Mouse (Mus musculus): ENCODE data around the gene Slc45a1.

The Slc45a1 gene

DNA sequence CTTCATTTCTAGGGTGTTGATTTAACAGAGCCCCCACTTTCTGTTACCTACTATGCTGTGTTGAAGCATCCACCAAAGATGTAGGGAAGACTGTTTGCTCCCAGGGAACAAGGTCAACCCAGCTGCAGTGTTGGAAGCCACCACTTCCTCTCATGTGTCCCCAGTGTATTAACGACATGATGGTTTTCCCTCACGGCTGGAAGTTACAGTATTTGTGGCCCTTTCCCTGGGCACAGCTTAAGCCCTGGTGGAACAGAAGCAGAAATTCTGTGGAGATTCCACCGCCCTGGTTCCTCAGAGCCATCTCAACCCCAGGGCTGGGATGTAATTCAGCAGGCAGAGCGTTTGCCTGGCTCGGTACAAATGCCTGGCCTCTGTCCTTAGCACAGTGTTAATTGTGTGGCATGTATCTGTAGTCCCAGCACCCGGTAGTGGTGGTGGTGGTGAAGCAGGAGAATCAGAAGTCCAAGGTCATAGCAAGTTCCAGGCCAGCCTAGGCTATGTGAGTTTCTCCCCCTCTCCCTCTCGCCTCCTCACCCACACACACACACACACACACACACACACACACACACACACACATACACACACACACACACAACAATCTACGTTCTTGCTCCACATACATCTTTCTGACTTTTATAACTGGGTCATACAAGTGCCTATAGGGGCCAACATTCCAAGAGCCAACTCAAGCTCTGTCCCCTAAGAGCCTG is 34.0 kb upstream of the Slc45a1 start:
- Histone ChIP-seq H3K9me3 (ENCODE audit: low read length) (no peaks in the 10 kb centered on the region), H3K36me3 (ENCODE audit: insufficient read depth, low read length) (no peaks in the 10 kb centered on the region), H3K4me1 (replicated peaks; ENCODE audit: low read depth, low read length) (peaks cover 24% of the 10 kb centered on the region), H3K27me3 (ENCODE audit: insufficient read depth, low read length) (no peaks in the 10 kb centered on the region; the same call in 1 of the 2 replicates), H3K4me3 (replicated peaks; ENCODE audit: low read length) (no peak overlapping the region)
- TF ChIP-seq POU5F1 (IDR thresholded peaks at IDR 0.05; ENCODE audit: borderline replicate concordance, low read length), result no peak
- no peak for TF ChIP-seq CTCF (conservative IDR thresholded peaks at IDR 0.05; ENCODE audit: low read length)
- TF ChIP-seq NANOG (IDR thresholded peaks at IDR 0.05; ENCODE audit: borderline replicate concordance, low read length), result no peak

DNA sequence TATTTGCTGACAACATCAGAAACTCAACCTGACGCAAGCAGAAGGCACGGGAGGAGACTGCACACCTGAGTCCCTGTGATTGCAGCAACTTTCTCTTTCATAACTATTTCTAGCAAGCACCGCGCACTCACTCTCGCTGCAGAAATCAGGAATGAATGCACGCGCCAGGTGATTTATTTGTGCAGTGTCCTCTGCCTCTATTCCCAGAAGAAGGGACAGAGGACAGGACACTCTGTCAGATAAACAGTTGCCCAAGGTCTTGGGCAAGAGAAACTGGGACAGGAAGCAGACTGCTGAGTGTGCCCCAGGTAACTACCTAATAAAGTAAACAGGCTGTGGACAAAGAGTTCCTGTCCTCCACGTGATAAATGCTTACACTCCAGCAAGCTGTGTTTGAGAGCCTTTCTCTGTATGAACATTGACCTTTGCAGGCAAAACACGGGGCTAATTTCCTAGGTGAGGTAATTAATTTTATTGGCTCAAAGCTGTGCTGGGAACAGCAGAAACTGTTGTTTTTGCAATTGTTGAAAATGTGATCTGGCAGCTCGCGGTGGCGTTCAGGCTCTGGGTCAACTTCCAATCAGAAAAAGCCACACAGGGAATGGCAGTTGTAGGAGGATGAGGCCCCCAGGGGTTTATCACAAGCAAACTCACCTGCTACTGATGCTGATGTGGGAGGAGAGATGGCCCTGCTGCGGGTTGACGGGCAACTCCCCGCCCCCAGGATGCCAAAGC is 33.2 kb upstream of the Slc45a1 start:
- no peaks in the 10 kb centered on the region for H3K9me3 ChIP-seq (ENCODE audit: low read length)
- TF ChIP-seq CTCF (conservative IDR thresholded peaks at IDR 0.05; ENCODE audit: low read length) (no peak), POU5F1 (IDR thresholded peaks at IDR 0.05; ENCODE audit: borderline replicate concordance, low read length) (no peak), NANOG (IDR thresholded peaks at IDR 0.05; ENCODE audit: borderline replicate concordance, low read length) (no peak)
- H3K4me1 ChIP-seq (replicated peaks; ENCODE audit: low read depth, low read length), result peaks cover 31% of the 10 kb centered on the region
- H3K4me3 ChIP-seq (replicated peaks; ENCODE audit: low read length), result no peak overlapping the region
- H3K36me3 ChIP-seq (ENCODE audit: insufficient read depth, low read length), result no peaks in the 10 kb centered on the region
- H3K27me3 ChIP-seq (ENCODE audit: insufficient read depth, low read length), result no peaks in the 10 kb centered on the region; the same call in 1 of the 2 replicates

DNA sequence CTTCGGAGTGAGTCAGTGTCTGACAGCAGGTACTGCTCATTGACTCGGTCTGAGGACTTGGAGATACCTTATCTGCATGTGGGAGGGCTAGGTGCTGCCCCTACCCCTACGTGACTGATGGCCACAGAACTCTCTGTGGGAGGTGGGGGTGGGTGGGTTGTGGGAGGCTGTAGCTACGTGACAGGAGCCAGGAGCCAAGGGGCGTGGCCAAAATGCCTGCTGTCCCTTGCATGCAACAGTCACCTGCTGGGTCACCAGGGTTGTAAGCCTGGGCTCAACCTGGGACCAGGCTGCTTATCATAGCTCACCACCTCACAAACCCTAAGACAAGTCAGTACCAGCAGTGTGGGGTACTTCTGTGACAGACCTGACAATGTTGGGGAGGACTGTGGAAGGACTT is 28.4 kb upstream of the Slc45a1 start:
- TF ChIP-seq NANOG (IDR thresholded peaks at IDR 0.05; ENCODE audit: borderline replicate concordance, low read length), result no peak
- TF ChIP-seq POU5F1 (IDR thresholded peaks at IDR 0.05; ENCODE audit: borderline replicate concordance, low read length), result no peak
- no peak for TF ChIP-seq CTCF (conservative IDR thresholded peaks at IDR 0.05; ENCODE audit: low read length)
- Histone ChIP-seq H3K4me1 (replicated peaks; ENCODE audit: low read depth, low read length) (peaks cover 68% of the 10 kb centered on the region), H3K4me3 (replicated peaks; ENCODE audit: low read length) (peak overlapping the region; percentile 39), H3K9me3 (ENCODE audit: low read length) (no peaks in the 10 kb centered on the region), H3K27me3 (ENCODE audit: insufficient read depth, low read length) (no peaks in the 10 kb centered on the region; the same call in 1 of the 2 replicates), H3K36me3 (ENCODE audit: insufficient read depth, low read length) (no peaks in the 10 kb centered on the region)

DNA sequence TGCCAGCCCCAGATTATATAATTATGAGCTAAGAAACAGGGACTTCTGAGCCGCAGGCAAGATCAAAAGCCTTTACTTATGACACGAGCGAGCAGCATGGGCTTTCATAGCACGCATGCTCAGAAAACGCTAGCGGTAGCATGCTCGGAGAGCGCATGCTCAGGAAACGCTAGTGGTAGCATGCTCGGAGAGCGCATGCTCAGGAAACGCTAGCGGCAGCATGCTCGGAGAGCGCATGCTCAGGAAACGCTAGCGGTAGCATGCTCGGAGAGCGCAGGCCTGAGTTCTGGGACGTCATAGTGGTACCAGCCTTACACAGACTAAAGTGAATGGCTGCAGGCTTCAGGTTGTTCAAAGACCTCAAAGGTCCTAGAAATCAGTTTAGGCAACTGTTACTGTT is 26.8 kb upstream of the Slc45a1 start:
- Histone ChIP-seq H3K36me3 (ENCODE audit: insufficient read depth, low read length) (no peaks in the 10 kb centered on the region), H3K9me3 (ENCODE audit: low read length) (no peaks in the 10 kb centered on the region), H3K4me1 (replicated peaks; ENCODE audit: low read depth, low read length) (peaks cover 68% of the 10 kb centered on the region), H3K27me3 (ENCODE audit: insufficient read depth, low read length) (no peaks in the 10 kb centered on the region; the same call in 1 of the 2 replicates), H3K4me3 (replicated peaks; ENCODE audit: low read length) (peak overlapping the region; percentile 62)
- no peak for TF ChIP-seq POU5F1 (IDR thresholded peaks at IDR 0.05; ENCODE audit: borderline replicate concordance, low read length)
- no peak for TF ChIP-seq CTCF (conservative IDR thresholded peaks at IDR 0.05; ENCODE audit: low read length)
- TF ChIP-seq NANOG (IDR thresholded peaks at IDR 0.05; ENCODE audit: borderline replicate concordance, low read length), result no peak

DNA sequence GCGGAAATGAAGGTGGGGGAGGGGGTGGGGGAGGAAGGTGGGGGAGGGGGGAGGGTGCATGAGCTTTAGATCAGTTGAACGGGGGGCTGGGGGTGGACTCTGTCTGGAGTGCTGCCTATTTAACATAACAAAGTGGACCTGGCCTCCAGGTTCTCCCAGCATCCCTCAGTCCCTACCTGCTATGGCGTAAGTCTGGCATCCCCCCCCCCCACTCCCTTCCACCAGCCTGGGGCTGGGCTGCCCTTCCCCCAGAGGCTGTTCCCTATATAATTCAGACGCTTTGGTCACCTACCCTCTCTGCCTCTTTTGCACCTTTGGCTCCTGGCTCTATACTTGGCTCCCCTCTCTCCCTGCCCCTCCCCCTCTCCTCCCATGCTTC is 25.9 kb upstream of the Slc45a1 start:
- no peaks in the 10 kb centered on the region for H3K9me3 ChIP-seq (ENCODE audit: low read length)
- TF ChIP-seq POU5F1 (IDR thresholded peaks at IDR 0.05; ENCODE audit: borderline replicate concordance, low read length), result no peak
- peak overlapping the region; percentile 62 for H3K4me3 ChIP-seq (replicated peaks; ENCODE audit: low read length)
- H3K4me1 ChIP-seq (replicated peaks; ENCODE audit: low read depth, low read length), result peaks cover 68% of the 10 kb centered on the region
- peaks cover 1% of the 10 kb centered on the region; the same call in 1 of the 2 replicates for H3K27me3 ChIP-seq (ENCODE audit: insufficient read depth, low read length)
- no peaks in the 10 kb centered on the region for H3K36me3 ChIP-seq (ENCODE audit: insufficient read depth, low read length)

DNA sequence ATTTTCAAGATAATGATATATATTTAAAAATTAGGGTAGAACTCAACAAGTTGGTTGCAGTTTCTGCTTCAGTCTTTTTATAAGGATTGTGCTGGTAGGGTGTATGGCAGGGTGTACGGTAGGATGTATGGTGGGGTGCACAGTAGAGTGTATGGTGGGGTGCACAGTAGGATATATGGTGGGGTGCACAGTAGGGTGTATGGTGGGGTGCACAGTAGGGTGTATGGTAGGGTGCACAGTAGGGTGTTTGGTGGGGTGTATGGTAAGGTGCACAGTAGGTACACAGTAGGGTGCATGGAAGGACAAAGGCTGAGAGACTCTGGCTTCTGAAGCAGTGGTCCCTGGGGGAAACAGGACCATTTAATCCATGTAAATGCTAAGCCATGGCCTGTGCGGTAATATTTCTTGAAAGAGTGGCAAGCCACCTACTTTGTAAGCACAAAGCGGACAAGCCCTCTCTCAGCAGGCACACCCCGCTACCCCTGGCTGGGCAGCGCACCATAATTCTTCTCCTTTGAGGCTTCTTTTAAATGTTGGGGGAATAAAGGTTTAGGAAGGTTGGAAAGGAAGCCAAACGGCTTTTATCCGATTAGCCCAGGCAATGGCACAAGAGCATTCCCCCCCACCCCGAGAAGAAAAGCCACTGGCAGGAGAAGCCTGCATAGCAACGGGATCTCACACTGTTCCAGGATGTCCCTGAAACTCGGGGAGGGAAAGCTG is 25.3 kb upstream of the Slc45a1 start:
- Histone ChIP-seq H3K27me3 (ENCODE audit: insufficient read depth, low read length) (peaks cover 4% of the 10 kb centered on the region; the same call in 1 of the 2 replicates), H3K36me3 (ENCODE audit: insufficient read depth, low read length) (no peaks in the 10 kb centered on the region), H3K9me3 (ENCODE audit: low read length) (no peaks in the 10 kb centered on the region), H3K4me3 (replicated peaks; ENCODE audit: low read length) (peak overlapping the region; percentile 24), H3K4me1 (replicated peaks; ENCODE audit: low read depth, low read length) (peaks cover 68% of the 10 kb centered on the region)
- TF ChIP-seq POU5F1 (IDR thresholded peaks at IDR 0.05; ENCODE audit: borderline replicate concordance, low read length), result no peak

DNA sequence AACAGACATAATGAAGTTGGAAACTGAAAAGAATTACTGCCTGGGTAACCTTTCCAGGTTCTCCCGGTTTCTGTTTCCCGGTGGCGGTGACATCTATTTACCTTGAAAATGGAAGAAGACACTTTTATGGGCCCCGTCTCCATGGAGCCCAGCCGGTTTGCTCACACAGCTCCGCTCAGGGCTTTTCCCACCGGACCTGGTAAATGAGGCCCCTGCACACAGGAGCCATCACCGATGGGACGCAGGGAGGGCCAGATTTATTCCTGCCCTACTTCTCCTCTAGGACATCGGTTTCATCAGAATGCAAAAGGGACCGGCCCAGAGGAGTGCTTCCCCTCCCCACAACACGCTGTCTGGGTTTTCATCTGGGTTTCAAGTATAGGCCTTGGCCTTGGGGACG is 24.1 kb upstream of the Slc45a1 start:
- Histone ChIP-seq H3K4me3 (replicated peaks; ENCODE audit: low read length) (peak overlapping the region; percentile 41), H3K27me3 (ENCODE audit: insufficient read depth, low read length) (peaks cover 4% of the 10 kb centered on the region; the same call in 1 of the 2 replicates), H3K4me1 (replicated peaks; ENCODE audit: low read depth, low read length) (peaks cover 57% of the 10 kb centered on the region), H3K36me3 (ENCODE audit: insufficient read depth, low read length) (no peaks in the 10 kb centered on the region), H3K9me3 (ENCODE audit: low read length) (no peaks in the 10 kb centered on the region)
- TF ChIP-seq CTCF (conservative IDR thresholded peaks at IDR 0.05; ENCODE audit: low read length) (no peak), NANOG (IDR thresholded peaks at IDR 0.05; ENCODE audit: borderline replicate concordance, low read length) (no peak), POU5F1 (IDR thresholded peaks at IDR 0.05; ENCODE audit: borderline replicate concordance, low read length) (no peak)

DNA sequence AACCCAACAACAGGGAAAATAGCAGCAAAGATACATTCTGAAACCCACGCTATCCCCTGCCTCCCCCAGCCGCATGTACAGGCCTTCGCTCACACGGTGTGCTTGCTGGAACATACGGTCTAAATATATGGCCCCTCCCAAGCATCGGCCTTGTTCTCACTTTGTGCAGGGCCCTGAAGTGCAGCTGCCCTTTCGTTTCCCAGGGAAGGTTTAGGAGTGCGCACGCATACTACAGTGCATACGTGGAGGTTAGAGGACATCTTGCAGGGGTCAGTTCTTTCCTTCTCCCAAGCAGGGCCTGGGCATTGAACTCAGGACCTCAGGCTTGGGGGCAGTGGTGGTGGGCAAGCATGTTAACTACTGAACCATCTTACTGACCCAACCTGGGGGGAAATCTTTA is 23.3 kb upstream of the Slc45a1 start:
- Histone ChIP-seq H3K4me1 (replicated peaks; ENCODE audit: low read depth, low read length) (peaks cover 49% of the 10 kb centered on the region), H3K27me3 (ENCODE audit: insufficient read depth, low read length) (peaks cover 4% of the 10 kb centered on the region; the same call in 1 of the 2 replicates), H3K36me3 (ENCODE audit: insufficient read depth, low read length) (no peaks in the 10 kb centered on the region), H3K4me3 (replicated peaks; ENCODE audit: low read length) (peak overlapping the region; percentile 41), H3K9me3 (ENCODE audit: low read length) (no peaks in the 10 kb centered on the region)
- TF ChIP-seq CTCF (conservative IDR thresholded peaks at IDR 0.05; ENCODE audit: low read length), result no peak
- TF ChIP-seq POU5F1 (IDR thresholded peaks at IDR 0.05; ENCODE audit: borderline replicate concordance, low read length), result no peak
- TF ChIP-seq NANOG (IDR thresholded peaks at IDR 0.05; ENCODE audit: borderline replicate concordance, low read length), result no peak
